Mouse (Mus musculus): Measurements from ENCODE around the gene Tomm20. TPM values are rescaled to one million over a fixed set of nuclear protein-coding genes. Genes with fewer than 3 reads are reported as not detected.
A peak's percentile ranks its signal among the peaks of the same experiment; 100 is the strongest.

Tomm20 gene
- polyA plus RNA-seq, 1 experiment from 2014 or later: 175 TPM

GRCm38 (mm10) chr8:126935387-126935786, 10.3 kb downstream of the Tomm20 start:
- Histone ChIP-seq H3K36me3 (ENCODE audit: control insufficient read depth, insufficient read depth, low read length) (peaks cover 36% of the 10 kb centered on the region), H3K4me1 (replicated peaks; ENCODE audit: control insufficient read depth, insufficient read depth) (no peaks in the 10 kb centered on the region), H3K4me3 (ENCODE audit: low read depth, low read length) (no peak overlapping the region), H3K27me3 (ENCODE audit: control insufficient read depth, insufficient read depth, low read length) (no peaks in the 10 kb centered on the region), H3K9ac (ENCODE audit: low read length) (no peak overlapping the region), H3K4me2 (replicated peaks; ENCODE audit: low read depth) (no peak overlapping the region), H3K9me3 (ENCODE audit: control insufficient read depth, low read length) (no peaks in the 10 kb centered on the region), H3K27ac (replicated peaks) (no peak overlapping the region)
- TF ChIP-seq CTCF (IDR thresholded peaks at IDR 0.05; ENCODE audit: low read depth) (no peak), EP300 (optimal IDR thresholded peaks at IDR 0.05) (no peak)
- 85% methylated on average over 2 of the region's 2 CpGs for WGBS
- ATAC-seq (ENCODE audit: low FRiP score, low TSS enrichment) (no peak), DNase-seq (ENCODE audit: low spot score) (no peak)

- WGBS: 48% methylated on average over 1 of the region's 1 CpGs
- H3K9ac ChIP-seq (ENCODE audit: low read length): no peak overlapping the region
- peaks cover 32% of the 10 kb centered on the region for H3K36me3 ChIP-seq (ENCODE audit: control insufficient read depth, insufficient read depth, low read length)
- no peaks in the 10 kb centered on the region for H3K4me1 ChIP-seq (replicated peaks; ENCODE audit: control insufficient read depth, insufficient read depth)
- H3K27me3 ChIP-seq (ENCODE audit: control insufficient read depth, insufficient read depth, low read length): no peaks in the 10 kb centered on the region
- no peak overlapping the region for H3K4me3 ChIP-seq (ENCODE audit: low read depth, low read length)
- DNase-seq (ENCODE audit: low spot score) (no peak), ATAC-seq (ENCODE audit: low FRiP score, low TSS enrichment) (no peak)
- no peaks in the 10 kb centered on the region for H3K9me3 ChIP-seq (ENCODE audit: control insufficient read depth, low read length)
- TF ChIP-seq CTCF (IDR thresholded peaks at IDR 0.05; ENCODE audit: low read depth) (no peak), EP300 (optimal IDR thresholded peaks at IDR 0.05) (no peak)
- H3K4me2 ChIP-seq (replicated peaks; ENCODE audit: low read depth): no peak overlapping the region
- no peak overlapping the region for H3K27ac ChIP-seq (replicated peaks)
Observed at GRCm38 (mm10) chr8:126932656-126933055, 13.0 kb downstream of the Tomm20 start.

- H3K36me3 ChIP-seq (ENCODE audit: control insufficient read depth, insufficient read depth, low read length): peaks cover 29% of the 10 kb centered on the region
- no peak overlapping the region for H3K4me2 ChIP-seq (replicated peaks; ENCODE audit: low read depth)
- no peak for TF ChIP-seq EP300 (optimal IDR thresholded peaks at IDR 0.05)
- TF ChIP-seq CTCF (IDR thresholded peaks at IDR 0.05; ENCODE audit: low read depth): no peak
- no peaks in the 10 kb centered on the region for H3K4me1 ChIP-seq (replicated peaks; ENCODE audit: control insufficient read depth, insufficient read depth)
- WGBS: 70% methylated on average over 1 of the region's 1 CpGs
- no peak overlapping the region for H3K27ac ChIP-seq (replicated peaks)
- no peaks in the 10 kb centered on the region for H3K9me3 ChIP-seq (ENCODE audit: control insufficient read depth, low read length)
- ATAC-seq (ENCODE audit: low FRiP score, low TSS enrichment): no peak
- no peak for DNase-seq (ENCODE audit: low spot score)
- no peaks in the 10 kb centered on the region for H3K27me3 ChIP-seq (ENCODE audit: control insufficient read depth, insufficient read depth, low read length)
- no peak overlapping the region for H3K9ac ChIP-seq (ENCODE audit: low read length)
- no peak overlapping the region for H3K4me3 ChIP-seq (ENCODE audit: low read depth, low read length)
Observed at GRCm38 (mm10) chr8:126932249-126932648, 13.4 kb downstream of the Tomm20 start.

GRCm38 (mm10) chr8:126931720-126932119, 13.9 kb downstream of the Tomm20 start:
- Histone ChIP-seq H3K9me3 (ENCODE audit: control insufficient read depth, low read length) (no peaks in the 10 kb centered on the region), H3K27ac (replicated peaks) (no peak overlapping the region), H3K4me2 (replicated peaks; ENCODE audit: low read depth) (no peak overlapping the region), H3K4me1 (replicated peaks; ENCODE audit: control insufficient read depth, insufficient read depth) (no peaks in the 10 kb centered on the region), H3K36me3 (ENCODE audit: control insufficient read depth, insufficient read depth, low read length) (peaks cover 24% of the 10 kb centered on the region), H3K4me3 (ENCODE audit: low read depth, low read length) (no peak overlapping the region), H3K27me3 (ENCODE audit: control insufficient read depth, insufficient read depth, low read length) (no peaks in the 10 kb centered on the region), H3K9ac (ENCODE audit: low read length) (no peak overlapping the region)
- WGBS: 24% methylated on average over 2 of the region's 2 CpGs
- ATAC-seq (ENCODE audit: low FRiP score, low TSS enrichment): peak; percentile 38; the same call in 1 of the 2 replicates
- peak; percentile 42 for DNase-seq (ENCODE audit: low spot score)
- TF ChIP-seq CTCF (IDR thresholded peaks at IDR 0.05; ENCODE audit: low read depth) (peak; percentile 64), EP300 (optimal IDR thresholded peaks at IDR 0.05) (no peak)

GRCm38 (mm10) chr8:126929607-126930161, 16.0 kb downstream of the Tomm20 start:
- Histone ChIP-seq H3K4me1 (replicated peaks; ENCODE audit: control insufficient read depth, insufficient read depth) (no peaks in the 10 kb centered on the region), H3K9ac (ENCODE audit: low read length) (no peak overlapping the region), H3K9me3 (ENCODE audit: control insufficient read depth, low read length) (no peaks in the 10 kb centered on the region), H3K4me2 (replicated peaks; ENCODE audit: low read depth) (no peak overlapping the region), H3K27ac (replicated peaks) (no peak overlapping the region; the same call in 1 of the 2 replicates), H3K27me3 (ENCODE audit: control insufficient read depth, insufficient read depth, low read length) (no peaks in the 10 kb centered on the region), H3K36me3 (ENCODE audit: control insufficient read depth, insufficient read depth, low read length) (peaks cover 15% of the 10 kb centered on the region), H3K4me3 (ENCODE audit: low read depth, low read length) (no peak overlapping the region)
- peak; percentile 20; the same call in 1 of the 2 replicates for ATAC-seq (ENCODE audit: low FRiP score, low TSS enrichment)
- TF ChIP-seq CTCF (IDR thresholded peaks at IDR 0.05; ENCODE audit: low read depth) (peak; percentile 94), EP300 (optimal IDR thresholded peaks at IDR 0.05) (no peak)
- WGBS: 87% methylated on average over 3 of the region's 3 CpGs
- DNase-seq (ENCODE audit: low spot score): peak; percentile 72

GRCm38 (mm10) chr8:126928755-126929505, 16.7 kb downstream of the Tomm20 start:
- peaks cover 12% of the 10 kb centered on the region for H3K36me3 ChIP-seq (ENCODE audit: control insufficient read depth, insufficient read depth, low read length)
- H3K9me3 ChIP-seq (ENCODE audit: control insufficient read depth, low read length): no peaks in the 10 kb centered on the region
- H3K4me3 ChIP-seq (ENCODE audit: low read depth, low read length): no peak overlapping the region
- H3K27ac ChIP-seq (replicated peaks): no peak overlapping the region
- TF ChIP-seq EP300 (optimal IDR thresholded peaks at IDR 0.05): no peak
- TF ChIP-seq CTCF (IDR thresholded peaks at IDR 0.05; ENCODE audit: low read depth): no peak
- no peak for DNase-seq (ENCODE audit: low spot score)
- no peak overlapping the region for H3K4me2 ChIP-seq (replicated peaks; ENCODE audit: low read depth)
- WGBS: 77% methylated on average over 10 of the region's 10 CpGs
- no peaks in the 10 kb centered on the region for H3K27me3 ChIP-seq (ENCODE audit: control insufficient read depth, insufficient read depth, low read length)
- no peak for ATAC-seq (ENCODE audit: low FRiP score, low TSS enrichment)
- H3K4me1 ChIP-seq (replicated peaks; ENCODE audit: control insufficient read depth, insufficient read depth): no peaks in the 10 kb centered on the region
- no peak overlapping the region for H3K9ac ChIP-seq (ENCODE audit: low read length)
